Mouse (Mus musculus) thymus, adult 2 months (tissue): ENCODE measurements around the gene Rpl3.

ENCODE experiments used
- CTCF ChIP-seq: fragments of 200-500 bp; IDR thresholded peaks from 2 replicates; pipeline ENCODE4 v1.5.1; 2012; ENCODE audit warnings: mild to moderate bottlenecking, control low read depth, low read length, moderate library complexity, borderline replicate concordance; ENCODE audit not compliant: control insufficient read depth, poor library complexity, insufficient read depth; ENCODE audit errors: extremely low read depth
- POLR2A ChIP-seq: fragments of 200-500 bp; IDR thresholded peaks from 2 replicates; pipeline ENCODE4 v1.6.1; 2012; ENCODE audit warnings: mild to moderate bottlenecking, low read length, control low read depth, moderate library complexity; ENCODE audit not compliant: control insufficient read depth, poor library complexity, insufficient read depth; ENCODE audit errors: extremely low read depth

- TF ChIP-seq POLR2A: no peak
- no peak for TF ChIP-seq CTCF
These were observed 32.1 kb downstream of the Rpl3 start for GRCm38 (mm10) chr15:80059606-80060005.
